Mouse (Mus musculus) heart, embryonic 13.5 days (tissue): Measurements from ENCODE around the gene Chrna7. TPM values are rescaled to one million over a fixed set of nuclear protein-coding genes. Genes with fewer than 3 reads are reported as not detected.

Experiments
- polyA plus RNA-seq: library from polyadenylated mRNA; unstranded; fragments of >200 nt; fragmentation: Nextera tagmentation; extraction: Ambion mirVana; gene quantifications from 2 replicates; pipeline ENCODE4 v1.2.1, GENCODE M21; 2015

The Chrna7 gene
- polyA plus RNA-seq, 1 experiment from 2014 or later, result 0.80 TPM

Other genes with a start within 250 kb of the Chrna7 start
- 0.24 and 0.27 TPM in 2 replicates for gene Otud7a, start 232.2 kb upstream of the Chrna7 start, polyA plus RNA-seq